Mouse (Mus musculus) cerebellum, postnatal 36 days (tissue): ENCODE results near the gene Fam228a.
"Not testable (repeated sequence)": the region's sequence is repeated elsewhere in the genome, so short reads cannot be mapped to it uniquely, and the experiment has no call there.

ENCODE experiments used
- DNase-seq, 2 experiments: peaks; one replicate each; pipeline ENCODE4 v3.0.0; 2021 to 2022; ENCODE audit warnings: mixed read lengths in 2 of 2

Fam228a gene

DNA sequence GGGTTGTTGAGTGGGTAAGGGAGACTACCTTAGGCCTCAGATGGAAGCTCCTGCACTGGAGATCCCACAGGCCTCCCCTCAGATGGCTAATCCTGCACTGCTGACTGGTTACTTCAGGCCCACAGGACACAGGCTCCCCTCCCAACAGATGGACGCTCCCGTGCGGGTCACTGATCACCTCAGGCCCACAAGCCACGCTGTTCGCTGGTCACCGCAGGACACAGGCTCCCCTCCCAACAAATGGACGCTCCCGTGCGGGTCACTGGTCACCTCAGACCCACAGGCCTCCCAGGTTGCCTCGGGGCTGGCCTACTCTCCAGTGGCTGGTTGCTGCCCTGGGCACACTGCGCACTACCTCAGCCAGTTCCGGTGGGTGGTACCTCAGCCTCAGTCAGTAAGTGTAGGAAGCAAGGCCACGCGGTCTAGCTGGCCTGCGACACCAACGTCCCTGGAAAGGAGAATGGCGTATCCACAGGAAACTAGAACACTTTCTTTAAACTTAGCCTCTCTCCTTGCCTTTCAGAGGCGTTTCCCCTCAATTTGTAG is at the start of gene Fam228a:
TSS of gene Fam228a (minus strand) at position 400 of the 546 bp plus-strand sequence.
- DNase-seq, result no peak

DNA sequence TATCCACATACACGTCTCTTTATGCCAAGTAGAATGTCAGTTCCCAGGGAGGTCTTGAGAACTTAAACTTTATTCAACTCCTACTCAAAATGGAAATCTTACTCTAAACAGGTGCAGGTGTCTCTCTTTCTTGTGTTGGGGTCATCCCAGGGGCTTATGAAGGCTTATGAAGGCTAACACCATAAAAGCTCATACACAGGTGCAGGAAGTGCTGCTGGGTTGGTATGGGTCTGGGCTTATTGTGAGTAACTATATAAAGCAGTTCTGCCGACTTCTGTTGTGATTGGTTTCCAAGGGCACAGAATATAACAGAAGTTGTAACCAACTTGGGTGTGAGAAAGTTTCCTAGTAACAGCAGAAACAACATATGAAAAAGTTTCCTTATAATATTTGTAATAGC is 46.2 kb upstream of the Fam228a start:
- DNase-seq, result no peak

DNA sequence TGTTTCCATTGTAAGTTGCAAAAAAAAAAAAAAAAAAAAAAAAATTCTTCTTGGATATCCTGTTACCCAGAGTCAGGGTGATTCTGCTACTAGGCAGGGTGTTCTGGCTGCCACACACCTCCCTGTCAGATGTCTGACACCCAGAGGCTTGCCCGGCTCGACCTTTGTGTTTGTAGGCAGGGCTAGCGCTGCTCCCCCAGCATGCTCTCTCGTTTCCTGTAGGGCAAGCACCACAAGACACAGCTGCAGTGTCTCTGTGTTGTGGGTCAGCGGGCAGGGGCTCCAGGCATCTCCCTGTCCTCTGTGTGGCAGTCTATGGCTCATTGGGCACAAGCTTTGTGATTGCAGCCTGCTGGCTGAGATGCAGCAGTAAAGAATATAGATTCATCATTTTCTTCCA is 45.4 kb upstream of the Fam228a start:
- no peak for DNase-seq

DNA sequence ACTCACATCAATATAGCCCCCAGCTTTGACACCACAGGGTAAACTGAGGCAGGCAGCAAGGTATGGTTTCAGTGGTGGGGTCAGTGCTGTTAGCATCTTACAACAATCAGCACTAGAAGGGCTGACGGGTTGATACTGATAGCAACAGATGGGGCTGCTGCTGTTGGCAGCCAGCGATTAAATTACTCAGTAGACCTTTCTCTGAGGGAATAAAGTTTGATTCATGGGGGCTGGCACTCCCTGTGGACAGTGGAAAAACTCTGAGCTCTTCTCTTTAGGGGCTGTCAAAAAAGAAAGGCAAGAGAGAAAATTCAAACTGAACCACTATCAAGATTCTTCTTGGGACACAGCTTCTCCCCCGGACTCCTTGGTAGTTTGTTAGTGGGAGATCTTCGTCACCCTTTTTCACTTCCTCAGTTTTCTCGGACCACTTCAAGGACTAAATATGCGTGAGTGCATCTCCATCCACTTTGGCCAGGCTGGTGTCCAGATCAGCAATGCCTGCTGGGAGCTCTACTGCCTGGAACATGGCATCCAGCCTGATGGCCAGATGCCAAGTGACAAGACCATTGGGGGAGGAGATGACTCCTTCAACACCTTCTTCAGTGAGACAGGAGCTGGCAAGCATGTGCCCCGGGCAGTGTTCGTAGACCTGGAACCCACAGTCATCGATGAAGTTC is 43.6 kb upstream of the Fam228a start:
- peak; percentile 14 to 31 for DNase-seq

DNA sequence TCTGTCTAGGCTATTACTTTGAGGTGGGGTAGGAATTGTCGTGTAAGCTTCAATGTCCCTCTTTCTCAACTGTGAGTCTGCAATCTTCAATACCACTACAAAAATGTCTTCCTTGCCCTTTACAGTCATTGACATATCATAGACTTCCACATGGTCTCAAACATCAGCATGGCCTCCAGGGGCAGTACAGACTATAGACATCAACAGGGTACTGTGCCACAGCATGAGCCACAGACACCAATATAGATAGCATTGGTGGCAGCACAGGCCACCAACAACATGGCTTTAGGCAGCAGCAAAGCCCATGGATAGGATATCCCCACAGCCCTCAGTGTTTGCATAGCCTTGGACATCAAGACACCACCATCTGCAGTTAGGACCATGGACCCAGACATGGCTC is 43.0 kb upstream of the Fam228a start:
- no peak for DNase-seq

DNA sequence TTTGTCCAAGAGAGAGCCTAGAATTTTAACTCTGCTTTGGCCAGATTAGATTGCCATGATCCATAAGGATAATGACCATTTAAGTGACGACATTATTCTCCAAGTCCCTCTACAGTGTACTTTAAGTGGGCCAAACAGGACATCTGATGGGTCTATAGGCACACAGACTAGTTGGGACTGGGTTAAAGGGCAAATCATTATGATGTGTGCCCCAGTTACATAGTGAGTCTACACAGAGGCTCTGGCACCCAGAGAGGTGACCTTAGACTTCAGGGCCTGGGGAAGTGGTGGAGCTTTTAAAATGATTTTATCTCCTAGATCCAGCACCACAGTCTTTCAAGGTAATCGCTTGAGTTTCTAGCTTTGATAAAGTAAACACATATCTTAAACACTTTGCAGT is 42.0 kb upstream of the Fam228a start:
- DNase-seq, result no peak

DNA sequence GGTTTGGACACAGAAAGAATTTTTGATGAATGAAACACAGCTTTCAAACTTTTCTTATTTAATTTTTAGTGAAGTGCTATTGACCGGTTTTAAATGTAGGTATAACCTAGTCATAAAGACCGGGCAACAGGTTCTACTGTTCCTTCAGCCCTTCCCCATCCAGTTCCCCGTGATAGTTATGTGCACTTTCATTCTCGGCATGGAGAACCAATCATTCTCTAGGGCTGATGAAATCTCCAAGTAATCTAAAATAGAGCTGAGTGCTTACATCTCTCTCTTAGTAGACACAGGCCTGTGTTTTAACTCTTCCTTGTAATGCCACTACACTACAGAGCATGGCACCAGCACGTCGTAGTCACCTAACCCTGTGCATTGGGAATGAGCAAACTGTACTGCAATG is 39.5 kb upstream of the Fam228a start:
- no peak for DNase-seq

DNA sequence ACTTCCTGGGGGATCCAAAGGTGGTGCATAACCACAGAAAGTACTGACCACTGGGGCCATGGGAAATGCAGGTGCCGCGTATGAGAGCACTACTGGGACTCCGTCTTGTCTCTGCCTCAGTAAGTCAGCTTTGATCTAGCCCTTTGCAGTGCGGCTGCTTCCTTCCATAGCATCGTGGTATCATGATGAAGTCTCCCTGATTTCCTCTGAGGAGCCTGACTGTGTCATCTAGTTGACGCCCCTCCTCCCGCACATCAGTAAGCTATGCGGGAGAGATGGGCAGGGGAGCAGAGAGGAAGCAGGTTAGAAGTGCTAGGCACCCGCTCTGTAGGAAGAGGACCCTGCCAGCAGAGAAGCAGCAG is 37.3 kb upstream of the Fam228a start:
- DNase-seq, result no peak

DNA sequence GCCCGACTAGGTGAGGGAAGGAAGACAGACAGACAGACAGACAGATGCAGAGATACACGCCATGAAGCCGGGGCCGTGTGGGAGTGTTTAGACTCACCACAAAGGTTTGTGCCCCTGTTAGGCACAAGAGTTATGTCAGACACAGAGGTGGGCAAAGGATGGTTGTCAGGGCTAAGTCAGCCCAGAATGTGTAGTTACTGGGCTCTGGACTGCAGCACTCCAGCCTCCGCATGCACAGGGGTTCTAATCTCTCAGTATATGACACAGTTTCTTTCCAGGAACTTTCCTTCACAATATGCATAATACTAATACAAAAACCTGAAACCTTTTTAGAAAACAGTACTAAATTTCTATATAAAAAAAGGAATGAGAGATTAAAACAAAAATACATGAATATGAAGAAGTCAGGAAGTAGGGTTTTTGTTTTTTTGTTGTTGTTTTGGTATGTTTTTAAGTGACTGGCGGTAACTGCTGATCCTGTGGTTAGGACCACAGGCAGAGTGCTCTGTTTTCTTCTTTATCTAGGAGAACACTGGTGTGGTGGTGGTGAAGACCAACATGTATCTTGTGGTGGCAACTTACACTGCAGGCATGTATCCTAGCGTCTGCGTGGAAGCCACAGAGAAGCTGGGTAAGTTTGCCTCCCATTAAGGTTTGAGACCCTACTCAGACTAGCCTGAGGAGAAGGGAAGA is 36.8 kb upstream of the Fam228a start:
- DNase-seq, result no peak

DNA sequence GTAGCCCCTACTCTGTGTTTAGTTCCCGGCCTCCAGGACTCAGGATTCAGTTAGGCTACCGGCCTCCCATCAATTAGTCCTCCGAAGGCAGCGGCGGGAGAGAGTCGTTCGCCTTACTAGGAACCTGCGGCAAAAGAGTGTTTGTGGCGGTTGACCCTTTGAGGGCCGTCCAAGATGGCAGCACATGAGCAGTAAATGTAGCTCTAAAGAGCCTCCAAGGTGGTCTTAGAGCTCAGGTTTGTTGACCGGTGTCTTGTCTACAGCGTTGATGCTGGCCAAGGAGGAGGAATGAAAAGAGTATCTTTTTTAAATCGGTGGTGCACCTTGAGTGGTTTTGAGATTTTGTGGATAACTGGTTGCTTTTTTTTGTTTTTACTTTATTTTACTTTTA is 31.1 kb upstream of the Fam228a start:
- DNase-seq, result no peak

DNA sequence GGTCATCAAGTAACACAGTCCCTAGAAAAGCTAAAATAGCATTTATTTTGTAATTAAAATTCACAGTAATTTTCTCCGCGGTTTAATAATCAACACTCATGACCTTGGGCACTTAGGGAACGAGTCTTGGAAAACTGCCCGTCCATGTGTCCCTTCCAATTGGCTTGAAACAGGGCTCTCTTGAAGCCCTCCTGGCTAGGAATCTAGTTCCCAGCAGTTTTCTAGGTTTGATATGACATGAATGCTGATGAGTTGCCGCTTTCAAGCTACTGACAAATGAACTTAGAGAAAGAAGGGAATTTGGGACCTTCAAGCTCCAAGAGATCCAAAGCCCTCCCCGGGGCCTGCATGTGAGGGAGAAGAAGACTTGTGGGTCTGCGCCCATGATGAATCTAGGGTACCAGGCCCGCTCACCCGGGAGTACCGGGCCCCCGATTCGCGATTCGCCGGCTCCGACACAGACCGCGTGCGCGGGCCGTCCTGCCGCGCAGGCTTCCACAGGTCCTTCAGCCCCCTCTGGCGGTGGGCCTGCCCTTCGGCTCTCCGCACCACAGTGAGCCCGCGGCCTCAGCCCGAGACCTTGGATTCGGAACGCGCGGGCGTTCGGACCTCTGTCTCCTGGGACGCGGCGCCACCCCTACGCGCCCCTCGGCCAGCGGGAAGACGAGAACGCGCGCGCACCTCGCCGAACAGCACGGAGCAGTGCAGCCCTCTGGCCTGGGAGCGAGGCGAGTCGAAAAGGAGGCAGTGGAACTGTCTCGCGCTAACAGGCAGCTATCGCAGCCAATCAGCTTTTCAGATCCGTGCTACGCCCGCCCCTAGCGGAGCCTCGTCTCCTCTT is 30.5 kb upstream of the Fam228a start, which contains the start of the genes Pfn4 and Fam228b:
TSS of gene Pfn4 (plus strand) at position 531 of the 841 bp plus-strand sequence.
TSS of gene Fam228b (minus strand) at position 776 of the 841 bp plus-strand sequence.
- DNase-seq, result peak; percentile 99

DNA sequence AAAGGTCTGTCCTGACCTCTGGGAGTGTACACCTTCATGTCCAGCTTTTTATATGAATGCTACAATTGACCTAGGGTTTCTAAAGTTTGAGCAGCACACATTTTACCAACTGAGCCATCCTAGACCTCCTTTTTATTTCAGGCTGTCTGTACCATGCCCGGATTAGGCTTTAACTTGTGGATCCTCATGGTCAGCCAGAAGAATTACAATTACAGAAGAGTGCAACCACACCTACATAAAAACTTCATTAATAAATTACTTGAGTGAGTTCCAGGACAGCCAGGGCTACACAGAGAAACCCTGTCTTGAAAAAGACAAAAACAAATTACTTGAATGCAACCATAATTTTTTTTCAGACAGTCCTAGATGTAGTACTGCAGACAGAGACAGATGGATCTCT is 18.8 kb upstream of the Fam228a start:
- DNase-seq, result no peak

DNA sequence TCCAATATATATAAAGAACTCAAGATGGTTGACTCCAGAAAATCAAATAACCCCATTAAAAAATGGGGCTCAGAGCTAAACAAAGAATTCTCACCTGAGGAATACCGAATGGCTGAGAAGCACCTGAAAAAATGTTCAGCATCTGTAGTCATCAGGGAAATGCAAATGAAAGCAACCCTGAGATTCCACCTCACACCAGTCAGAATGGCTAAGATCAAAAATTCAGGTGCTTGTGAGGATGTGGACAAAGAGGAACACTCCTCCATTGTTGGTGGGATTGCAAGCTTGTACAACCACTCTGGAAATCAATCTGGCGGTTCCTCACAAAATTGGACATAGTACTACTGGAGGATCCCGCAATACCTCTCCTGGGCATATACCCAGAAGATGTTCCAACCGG is 16.2 kb upstream of the Fam228a start:
- not testable (repeated sequence) for DNase-seq

DNA sequence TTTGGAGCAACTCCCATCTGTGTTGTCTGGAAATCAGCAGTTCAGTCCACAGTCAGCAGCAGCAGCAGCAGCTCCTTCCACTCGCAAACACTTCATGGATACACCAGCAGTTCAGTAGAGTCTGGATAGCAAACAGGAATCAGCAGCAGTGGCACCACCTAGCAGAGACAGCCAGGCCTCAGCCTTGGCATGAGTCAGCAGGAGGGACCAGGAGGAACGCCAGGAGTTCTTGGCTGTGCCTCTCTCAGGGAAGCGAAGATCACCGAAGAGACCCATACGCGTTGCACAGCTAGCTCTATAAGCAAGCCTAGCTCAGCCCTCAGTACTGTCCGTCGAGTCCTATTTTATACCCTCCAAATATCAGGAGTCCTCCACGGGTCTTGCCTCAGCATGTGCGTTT is 6.3 kb upstream of the Fam228a start:
- no peak for DNase-seq

DNA sequence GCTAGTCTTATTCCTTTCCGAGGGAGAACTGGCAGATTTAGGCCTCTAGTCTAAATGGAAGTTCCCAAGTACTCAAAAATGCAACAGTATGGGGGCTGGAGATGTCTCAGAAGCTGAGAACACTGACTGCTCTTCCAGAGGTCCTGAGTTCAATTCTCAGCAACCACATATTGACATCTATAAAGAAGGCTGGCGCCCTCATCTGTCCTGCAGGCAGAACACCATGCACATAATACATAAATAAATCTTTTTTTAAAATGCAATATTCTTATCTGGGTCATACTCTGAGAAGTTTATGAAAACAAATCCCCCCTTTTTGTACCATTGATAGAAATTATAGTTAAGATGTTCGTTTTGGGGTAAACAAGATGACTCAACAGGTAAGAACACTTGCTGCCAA is 4.0 kb upstream of the Fam228a start:
- DNase-seq, result no peak

DNA sequence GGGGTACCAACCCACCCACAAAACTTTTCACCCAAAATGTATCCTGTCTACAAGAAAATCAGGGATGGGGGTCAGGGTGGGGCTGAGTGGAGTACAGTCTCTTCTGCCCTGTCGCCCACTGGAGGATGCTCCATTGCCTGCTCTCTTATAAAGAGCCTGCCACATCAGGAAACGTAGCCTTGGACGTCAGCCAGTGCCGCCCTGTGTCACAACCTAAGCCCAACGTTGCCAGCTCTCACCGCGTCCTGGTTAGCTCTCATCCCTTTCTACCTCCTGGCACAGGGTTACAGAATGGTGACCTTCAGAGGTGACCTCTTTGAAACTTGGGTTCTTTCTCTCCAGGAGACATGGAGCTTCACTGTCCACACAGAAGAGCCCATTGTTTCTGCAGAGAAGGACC is 2.6 kb upstream of the Fam228a start:
- DNase-seq, result no peak

DNA sequence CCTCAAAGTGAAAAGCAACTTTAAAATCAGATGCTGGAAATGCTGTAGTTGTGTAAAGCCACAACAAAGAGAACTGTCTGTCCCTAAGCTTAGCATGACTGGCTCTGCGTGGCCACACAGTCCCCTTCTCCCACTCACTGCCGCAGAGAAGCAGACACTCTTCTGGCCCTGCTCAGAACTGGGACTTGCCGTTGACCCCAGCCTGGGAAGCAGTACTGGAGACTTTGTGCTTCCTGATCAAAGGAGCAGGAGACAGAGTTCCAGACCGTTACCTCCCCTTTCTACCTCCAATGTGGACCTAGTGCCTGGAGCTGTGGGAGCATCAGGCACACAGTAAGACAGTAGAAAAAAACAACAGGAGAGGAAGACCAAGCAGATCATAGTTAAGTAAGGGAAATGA is 5.9 kb downstream of the Fam228a start:
- DNase-seq, result no peak

DNA sequence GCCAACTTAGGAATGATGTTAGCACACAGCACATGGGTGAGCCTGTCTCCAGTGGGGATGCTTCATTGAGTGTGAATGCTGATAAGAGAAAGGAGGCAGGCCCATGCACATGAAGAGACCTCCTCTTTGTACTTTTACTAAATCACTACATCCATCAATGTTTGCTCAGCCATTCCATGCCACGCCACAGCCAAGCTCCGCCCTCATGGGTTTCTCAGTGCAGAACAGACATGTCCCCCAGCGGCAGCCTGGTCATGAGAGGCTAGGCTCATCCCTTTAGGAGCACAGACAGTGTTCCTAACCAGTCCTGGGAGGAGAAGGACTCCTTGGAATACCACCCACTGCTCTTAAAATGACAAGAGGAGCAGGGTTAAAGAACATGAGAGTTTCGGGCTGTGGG is 6.6 kb downstream of the Fam228a start:
- no peak for DNase-seq

DNA sequence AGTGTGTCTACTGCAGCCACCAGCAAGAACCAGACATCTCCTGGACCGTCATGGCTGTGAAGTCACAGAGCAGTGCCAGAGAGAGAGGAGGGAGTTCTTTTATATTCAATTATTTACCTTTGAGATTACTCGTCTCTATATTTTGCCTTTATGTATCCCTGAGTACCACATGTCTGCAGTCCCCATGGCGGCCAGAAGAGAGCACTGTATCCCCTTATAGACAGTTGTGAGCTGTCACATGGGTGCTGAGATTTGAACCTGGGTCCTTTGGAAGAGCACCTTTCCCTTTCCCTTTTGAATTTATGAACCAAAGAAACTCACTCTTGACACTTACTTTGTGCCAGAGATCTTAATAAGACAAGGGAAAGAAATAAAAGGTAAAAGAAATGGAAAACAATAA is 9.1 kb downstream of the Fam228a start:
- no peak for DNase-seq

DNA sequence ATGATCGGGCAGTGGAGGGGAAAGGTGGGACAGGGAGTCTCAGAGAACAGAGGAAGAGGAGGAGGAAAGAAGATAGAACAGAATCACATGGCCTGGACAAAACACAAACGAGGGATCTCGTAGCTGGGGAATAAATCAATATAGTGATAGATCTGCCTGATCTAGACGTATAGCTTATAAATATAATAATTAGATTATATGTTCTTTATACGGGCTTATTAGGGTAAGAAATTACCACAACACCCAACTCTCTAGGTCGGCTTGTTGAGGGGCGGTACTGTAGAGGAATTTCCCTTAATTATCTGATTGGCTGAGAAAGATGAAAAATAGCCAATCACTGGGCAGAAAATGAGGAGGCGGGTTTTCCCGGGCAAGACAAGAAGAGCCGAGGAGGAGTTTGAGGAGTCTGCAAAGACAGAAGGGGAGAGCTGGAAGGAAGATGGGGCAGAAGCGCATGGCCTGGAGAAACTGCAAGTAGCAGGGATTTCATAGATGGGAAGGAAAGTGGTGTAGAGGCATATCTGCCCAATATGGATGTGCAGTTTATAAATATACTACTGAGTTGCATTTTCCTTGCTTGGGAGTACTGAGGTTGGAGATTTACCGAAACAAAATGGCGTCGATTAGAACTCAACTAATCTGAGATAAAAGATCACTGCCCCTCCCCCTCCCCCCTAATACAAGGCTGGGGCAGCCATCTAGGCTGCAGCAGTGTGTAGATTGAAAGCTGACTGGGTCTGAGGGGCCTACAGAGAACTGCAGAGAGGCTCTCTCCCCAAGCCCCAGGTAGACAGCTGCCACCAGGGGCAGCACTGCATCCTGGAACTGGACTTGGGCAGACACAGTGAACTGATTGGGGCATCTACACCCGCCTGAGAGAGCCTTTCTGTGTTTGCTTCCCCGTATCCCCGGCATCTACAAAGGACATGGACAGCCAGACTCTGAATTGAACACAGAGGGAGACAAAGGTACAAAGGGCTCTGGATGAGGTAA is 18.2 kb downstream of the Fam228a start:
- no peak for DNase-seq

DNA sequence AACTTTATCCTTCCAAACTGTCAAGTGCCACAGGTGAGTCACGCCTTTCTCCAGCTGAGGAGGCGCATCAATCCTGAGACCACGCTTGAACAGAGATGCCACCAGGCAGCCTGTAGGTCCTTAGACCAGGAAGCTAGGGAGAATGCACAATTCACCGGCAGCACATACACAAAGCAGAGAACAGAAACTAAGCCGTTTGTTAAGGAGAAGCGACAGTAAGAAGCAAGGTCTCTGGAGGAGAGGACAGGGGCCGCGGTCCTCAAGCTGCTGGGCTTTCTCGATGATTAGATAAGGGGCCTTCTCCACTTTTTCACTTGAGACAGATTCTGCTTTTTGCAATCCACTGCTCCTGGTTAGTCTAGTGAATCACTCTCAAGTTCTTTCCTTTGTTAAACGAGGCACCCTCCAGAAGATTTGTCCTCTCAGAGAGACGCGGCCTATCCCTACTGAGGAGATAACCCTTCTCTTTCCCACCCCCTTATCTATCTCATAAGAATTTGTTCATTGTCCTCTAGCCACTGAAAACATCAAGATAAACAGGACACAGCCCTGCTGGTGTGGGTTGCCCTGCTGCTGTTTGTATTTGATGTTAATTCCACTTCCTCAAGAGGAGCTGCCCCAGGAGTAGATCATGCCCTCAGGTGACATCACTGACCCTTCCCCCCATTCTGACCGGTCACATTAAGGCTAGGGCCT is 19.0 kb downstream of the Fam228a start:
- no peak for DNase-seq

DNA sequence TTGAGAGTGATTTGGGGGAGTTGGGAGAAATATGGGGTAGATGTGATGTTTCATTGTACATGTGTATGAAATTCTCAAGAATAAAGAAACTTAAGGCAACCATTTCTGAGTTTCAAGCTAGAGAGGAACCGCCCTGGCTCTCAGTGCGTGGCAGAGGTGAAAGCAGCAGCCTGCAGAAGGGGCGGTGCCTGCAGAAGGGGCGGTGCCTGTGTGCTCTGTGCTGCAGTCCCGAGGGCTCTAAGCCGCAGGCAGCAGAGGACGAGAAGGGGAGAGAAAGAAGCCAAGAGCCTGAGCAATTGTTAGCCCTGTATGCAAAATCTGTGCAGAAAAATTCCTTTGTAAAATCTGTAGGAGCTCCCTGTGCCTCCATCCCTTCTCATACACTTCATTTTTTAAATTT is 20.8 kb downstream of the Fam228a start:
- no peak for DNase-seq
